Mouse (Mus musculus) cerebellum, adult 2 months (tissue): ENCODE results near the gene Tfap4.

Experiments used
- CTCF ChIP-seq: fragments of 200-500 bp; IDR thresholded peaks from 2 replicates; pipeline ENCODE4 v1.5.1; 2011; ENCODE audit warnings: low read depth, mild to moderate bottlenecking, control low read depth, low read length, moderate library complexity, borderline replicate concordance; ENCODE audit not compliant: insufficient read depth
- POLR2A ChIP-seq: fragments of 200-500 bp; IDR thresholded peaks from 2 replicates; pipeline ENCODE4 v1.6.1; 2011; ENCODE audit warnings: low read length, control low read depth, borderline replicate concordance; ENCODE audit not compliant: insufficient read depth

DNA sequence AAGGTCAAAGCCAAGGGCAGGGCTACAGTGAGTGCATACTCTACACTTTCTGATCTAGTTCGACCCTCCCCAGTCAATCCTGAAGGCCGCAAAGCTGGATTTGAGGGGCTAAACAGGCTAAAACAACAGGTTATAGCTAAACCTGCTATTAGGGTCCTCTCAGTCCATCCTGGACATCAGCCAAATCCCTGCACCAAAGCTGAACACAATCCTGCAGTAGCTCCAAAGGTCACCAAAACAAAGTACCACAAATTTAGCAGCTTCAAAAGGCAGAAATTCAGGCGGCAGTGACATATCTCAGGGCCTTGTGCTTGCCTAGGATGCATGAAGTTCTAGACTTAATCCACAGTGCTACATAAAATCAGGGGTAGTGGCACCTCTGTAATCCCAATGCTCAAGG lies 53.5 kb downstream of the Tfap4 start:
- TF ChIP-seq CTCF (no peak), POLR2A (no peak)
